Mouse (Mus musculus) c-Kit-positive CD71-positive TER-119-negative erythroid progenitor cells, embryonic 14.5 days (primary cell): ENCODE measurements around the gene Catsper3.

Source experiments
- DNase-seq: peaks from one replicate; pipeline ENCODE4 v3.0.0-alpha.2; 2013; ENCODE audit warnings: low read depth

Catsper3 gene

GRCm38 (mm10) chr13:55852205-55852604 is 67.8 kb downstream of the Catsper3 start:
- DNase-seq, result no peak

- no peak for DNase-seq
These were observed 71.4 kb downstream of the Catsper3 start for GRCm38 (mm10) chr13:55855793-55856192.

GRCm38 (mm10) chr13:55858463-55858862 is 74.1 kb downstream of the Catsper3 start:
- no peak for DNase-seq
